Mouse (Mus musculus) embryonic facial prominence, embryonic 14.5 days (tissue): Measurements from ENCODE around the gene Skor1. TPM values are rescaled to one million over a fixed set of nuclear protein-coding genes. Genes with fewer than 3 reads are reported as not detected.

Experiments used
- ATAC-seq: fragments of 200-750 bp; cut with Nextera tagmentation; 2 replicates; pipeline ENCODE4 v1.8.0; 2017; ENCODE audit warnings: low read depth, moderate number of reproducible peaks, moderate TSS enrichment
- DNase-seq: peaks from one replicate; pipeline ENCODE4 v3.0.0-alpha.2; 2015; ENCODE audit warnings: low spot score
- H3K27ac ChIP-seq: fragments of 300-500 bp; sonication (generic); replicated peaks from 2 replicates; pipeline ENCODE4 v1.5.1; 2014; ENCODE audit warnings: low read depth, mild to moderate bottlenecking, low read length, moderate library complexity
- H3K27me3 ChIP-seq: fragments of 300-500 bp; sonication (generic); replicated peaks from 2 replicates; pipeline ENCODE4 v1.6.1; 2014; ENCODE audit warnings: low read length; ENCODE audit not compliant: control insufficient read depth, insufficient read depth
- H3K36me3 ChIP-seq: fragments of 300-500 bp; sonication (generic); 2 replicates; pipeline ENCODE4 v1.6.1; 2014; ENCODE audit warnings: low read length, mixed read lengths; ENCODE audit not compliant: control insufficient read depth, insufficient read depth
- H3K4me1 ChIP-seq: fragments of 300-500 bp; sonication (generic); 2 replicates; pipeline ENCODE4 v1.6.1; 2014; ENCODE audit warnings: antibody characterized with exemption, low read length; ENCODE audit not compliant: control insufficient read depth, insufficient read depth
- H3K4me2 ChIP-seq: fragments of 300-500 bp; sonication (generic); 2 replicates; pipeline ENCODE4 v1.6.1; 2014; ENCODE audit warnings: low read depth, mild to moderate bottlenecking, low read length, moderate library complexity, mixed read lengths
- H3K4me3 ChIP-seq: fragments of 300-500 bp; sonication (generic); 2 replicates; pipeline ENCODE4 v1.5.1; 2014; ENCODE audit warnings: low read depth, mild to moderate bottlenecking, low read length
- H3K9ac ChIP-seq: fragments of 300-500 bp; sonication (generic); 2 replicates; pipeline ENCODE4 v1.6.1; 2014; ENCODE audit warnings: low read depth, mild to moderate bottlenecking, low read length, moderate library complexity, mixed read lengths
- H3K9me3 ChIP-seq: fragments of 300-500 bp; sonication (generic); 2 replicates; pipeline ENCODE4 v1.6.1; 2016; ENCODE audit warnings: low read length; ENCODE audit not compliant: control insufficient read depth
- WGBS: fragments of 180-500 bp; shearing (Covaris S2); extraction: QIAGEN DNeasy Blood & Tissue Kit; methylation state at CpG from one replicate; pipeline ENCODE4 v1.1.7; 2014; 5-methylcytosine and 5-hydroxymethylcytosine counted together
- polyA plus RNA-seq: library from polyadenylated mRNA; unstranded; fragments of >200 nt; fragmentation: Nextera tagmentation; extraction: Ambion mirVana; gene quantifications from 2 replicates; pipeline ENCODE4 v1.2.1, GENCODE M21; 2014

Skor1 gene
- polyA plus RNA-seq, 1 experiment from 2014 or later = 0.04 TPM

DNA sequence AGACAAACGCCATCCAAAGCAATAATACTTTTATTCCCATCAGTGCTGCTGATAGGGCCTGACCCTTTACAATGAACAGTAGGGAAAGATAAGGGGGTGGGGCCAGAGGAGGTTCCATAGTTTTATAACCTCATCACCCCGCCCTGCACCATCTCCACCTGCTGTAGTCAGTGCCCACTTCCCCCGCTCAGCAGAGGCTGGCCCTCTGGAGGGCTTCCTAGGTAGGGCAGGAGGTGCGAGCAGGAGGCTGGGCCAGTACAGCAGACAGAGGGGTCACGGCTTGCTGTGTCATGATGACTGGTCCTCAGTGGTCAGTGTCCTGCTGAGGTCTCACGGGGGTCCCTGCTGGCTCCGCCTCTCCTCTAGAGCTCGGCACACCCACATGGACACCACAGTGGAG lies 15.0 kb upstream of the Skor1 start:
- DNase-seq (no peak), ATAC-seq (no peak)
- no peak overlapping the region for H3K4me3 ChIP-seq
- 71% methylated on average over 8 of the region's 8 CpGs for WGBS
- no peaks in the 10 kb centered on the region for H3K9me3 ChIP-seq
- no peaks in the 10 kb centered on the region for H3K27me3 ChIP-seq
- no peaks in the 10 kb centered on the region for H3K4me1 ChIP-seq
- no peak overlapping the region for H3K4me2 ChIP-seq
- peaks cover 13% of the 10 kb centered on the region; the same call in 1 of the 2 replicates for H3K36me3 ChIP-seq
- no peak overlapping the region for H3K27ac ChIP-seq
- no peak overlapping the region for H3K9ac ChIP-seq

DNA sequence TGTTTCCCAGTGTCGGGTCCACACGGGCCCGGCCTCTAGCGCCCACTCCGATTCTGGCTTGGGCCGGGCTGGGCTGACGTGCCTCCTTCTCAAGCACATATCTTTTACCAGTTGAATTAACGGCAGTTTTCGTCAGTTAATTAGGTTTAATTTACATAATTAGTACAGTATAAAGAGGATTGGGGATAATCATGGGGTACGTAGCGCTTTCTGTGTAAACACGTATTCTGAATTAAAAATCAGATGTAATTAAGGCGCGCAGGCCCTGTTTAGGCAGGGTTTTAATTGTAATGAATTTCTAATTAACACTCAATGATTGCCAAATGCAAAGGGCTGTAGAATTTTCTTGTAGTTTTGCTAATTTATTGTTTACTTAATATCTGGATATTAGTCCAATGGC lies 3.2 kb upstream of the Skor1 start:
- H3K4me1 ChIP-seq = peaks cover 9% of the 10 kb centered on the region; the same call in 1 of the 2 replicates
- H3K4me3 ChIP-seq = no peak overlapping the region
- 20% methylated on average over 14 of the region's 14 CpGs for WGBS

DNA sequence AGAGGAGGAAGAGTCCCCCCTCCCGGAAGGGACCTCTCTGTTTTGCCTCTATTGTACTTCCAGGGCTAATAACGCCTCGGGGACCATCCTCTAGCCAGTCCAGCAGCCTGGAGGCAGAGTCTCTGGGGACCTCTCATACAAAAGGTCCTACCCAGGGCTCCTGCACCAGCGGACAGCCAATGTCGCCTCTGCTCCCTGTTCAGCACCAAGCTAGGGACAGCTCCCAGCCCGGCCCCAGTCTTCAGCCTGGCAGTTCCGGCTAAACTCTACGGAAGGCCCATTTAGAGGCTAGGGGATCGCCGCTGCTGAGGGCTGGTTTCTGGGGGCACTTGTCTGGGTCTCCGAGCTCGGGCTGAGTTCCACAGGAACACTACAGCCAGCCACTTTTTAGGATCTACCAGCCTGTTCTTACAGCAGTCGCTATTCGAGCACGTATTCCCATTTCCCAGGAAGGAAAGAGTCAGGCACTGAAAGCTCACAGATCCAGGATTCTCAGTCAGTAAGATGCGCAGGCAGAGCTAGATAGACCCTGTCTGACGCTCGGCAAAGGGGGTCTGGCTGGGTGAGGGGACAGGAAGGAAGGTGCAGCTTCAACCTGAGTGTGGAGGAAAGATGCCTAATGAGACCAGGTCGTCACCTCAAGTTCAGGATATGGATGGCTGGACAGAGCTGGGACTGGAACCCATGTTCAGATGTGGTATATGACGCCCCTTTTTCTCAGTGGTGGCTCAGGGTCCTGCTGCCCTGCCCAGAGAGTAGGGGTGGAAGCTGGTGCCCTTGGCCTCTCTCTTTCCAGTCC lies 2.5 kb upstream of the Skor1 start:
- Histone ChIP-seq H3K9ac (no peak overlapping the region), H3K4me2 (no peak overlapping the region), H3K27me3 (peaks cover 80% of the 10 kb centered on the region), H3K36me3 (no peaks in the 10 kb centered on the region), H3K4me1 (peaks cover 12% of the 10 kb centered on the region; the same call in 1 of the 2 replicates), H3K27ac (no peak overlapping the region), H3K4me3 (no peak overlapping the region), H3K9me3 (0 out of 2 replicates have a peak, but pooled peaks cover 6% of the 10 kb centered on the region)
- peak; percentile 56; the same call in 1 of the 2 replicates for ATAC-seq
- peak; percentile 83 for DNase-seq
- WGBS = under 1% methylated on average over 20 of the region's 20 CpGs

More for the DNA sequence above, 3.2 kb upstream of the Skor1 start:
- no peak overlapping the region for H3K27ac ChIP-seq
- ATAC-seq = no peak
- DNase-seq = no peak
- 0 out of 2 replicates have a peak, but pooled peaks cover 6% of the 10 kb centered on the region for H3K9me3 ChIP-seq
- H3K9ac ChIP-seq = no peak overlapping the region
- H3K4me2 ChIP-seq = no peak overlapping the region
- H3K27me3 ChIP-seq = peaks cover 73% of the 10 kb centered on the region
- H3K36me3 ChIP-seq = no peaks in the 10 kb centered on the region

DNA sequence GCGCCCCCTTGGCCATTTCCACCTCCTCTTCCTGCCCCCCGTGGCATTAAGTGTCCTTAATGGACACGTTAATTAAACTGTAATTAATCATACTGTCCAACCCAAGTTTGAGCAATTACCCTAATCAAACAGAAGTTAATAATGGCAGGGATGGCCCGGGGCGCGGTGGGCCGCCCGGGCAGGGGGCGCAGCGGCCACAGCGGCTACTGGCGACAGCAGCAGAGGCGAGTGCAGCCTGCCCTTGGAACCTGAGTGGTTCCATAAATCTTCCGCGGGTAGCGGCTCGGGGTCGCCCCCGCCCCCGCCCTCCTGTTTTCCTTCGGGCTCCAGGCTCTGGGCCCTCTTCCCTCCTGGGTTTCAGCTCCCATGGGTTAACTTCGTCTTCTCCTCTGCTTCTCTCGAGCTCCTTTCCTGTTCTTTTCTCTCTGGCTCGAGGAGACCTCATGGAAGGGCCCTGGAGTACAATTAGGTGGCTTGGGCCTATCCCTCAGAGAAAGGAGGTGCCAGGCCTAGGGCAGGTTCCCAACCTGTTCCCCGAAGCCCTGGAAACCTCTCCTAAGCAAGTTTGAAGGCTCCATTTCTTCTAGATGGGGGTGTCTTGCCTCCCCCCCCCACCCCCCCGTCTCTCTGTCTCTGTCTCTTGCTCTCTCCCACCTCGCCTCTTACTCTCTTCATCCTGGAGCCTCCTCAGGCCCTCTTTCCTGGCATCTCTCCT lies 1.5 kb upstream of the Skor1 start:
- 2% methylated on average over 24 of the region's 27 CpGs for WGBS
- peaks cover 12% of the 10 kb centered on the region; the same call in 1 of the 2 replicates for H3K4me1 ChIP-seq
- DNase-seq = no peak
- H3K36me3 ChIP-seq = no peaks in the 10 kb centered on the region
- H3K27ac ChIP-seq = no peak overlapping the region
- no peak for ATAC-seq
- peaks cover 90% of the 10 kb centered on the region for H3K27me3 ChIP-seq
- H3K4me2 ChIP-seq = no peak overlapping the region
- H3K9me3 ChIP-seq = 0 out of 2 replicates have a peak, but pooled peaks cover 6% of the 10 kb centered on the region
- H3K9ac ChIP-seq = no peak overlapping the region
- H3K4me3 ChIP-seq = no peak overlapping the region

DNA sequence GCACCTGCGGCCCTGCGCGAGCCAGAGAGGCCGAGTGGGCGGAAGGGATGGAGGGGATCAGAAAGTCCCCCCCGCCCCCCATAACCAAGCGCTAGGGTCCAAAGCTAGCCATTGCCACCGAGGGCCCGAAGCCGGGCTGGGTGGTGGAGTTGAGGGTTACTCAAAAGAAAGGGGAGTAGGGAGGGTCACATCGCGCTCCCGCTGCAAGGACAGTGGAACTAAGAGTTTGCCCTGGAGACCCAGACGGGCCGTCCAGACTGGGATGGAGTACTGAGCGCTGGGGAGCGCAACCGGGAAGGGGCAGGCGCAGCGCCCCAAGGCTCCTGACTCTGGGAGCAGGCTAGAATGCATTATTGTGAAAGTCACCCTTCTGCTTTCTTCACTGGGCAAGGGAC lies 608 bp upstream of the Skor1 start:
- no peak for DNase-seq
- no peak overlapping the region for H3K9ac ChIP-seq
- WGBS = 0% methylated on average over 13 of the region's 20 CpGs

DNA sequence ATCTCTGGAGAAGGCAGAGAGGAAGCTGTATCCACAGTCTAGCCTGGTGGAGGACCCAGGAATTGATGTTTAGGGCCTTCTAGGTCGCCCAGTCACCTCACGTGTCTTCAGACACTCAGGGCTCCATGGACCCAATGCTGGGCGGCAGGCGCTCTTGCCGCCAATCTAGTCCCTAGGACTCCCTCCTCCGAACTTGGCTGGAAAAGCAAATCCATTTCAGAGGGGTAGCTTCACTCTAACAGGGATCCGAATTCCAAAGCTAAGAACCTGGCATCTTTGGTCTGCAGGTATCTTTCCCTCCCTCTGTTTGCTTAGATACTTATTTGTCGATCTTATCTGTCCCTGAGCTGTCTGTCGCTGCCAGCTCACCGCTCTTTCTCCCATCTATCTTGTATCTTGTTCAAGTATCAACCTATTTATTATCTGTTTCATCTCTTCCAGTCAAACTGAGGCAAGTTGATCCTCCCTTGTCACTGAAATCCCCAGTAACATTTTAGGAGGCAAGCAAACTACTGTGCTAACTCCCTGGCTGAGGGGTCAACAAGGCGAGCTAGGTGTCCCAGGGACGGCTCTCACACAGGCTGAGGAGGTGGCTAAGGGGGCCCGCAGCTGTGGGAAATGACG lies 863 bp downstream of the Skor1 start:
- Histone ChIP-seq H3K9ac (no peak overlapping the region), H3K4me2 (no peak overlapping the region), H3K4me3 (0 out of 2 replicates have a peak overlapping the region, but pooled peaks have one; percentile 50), H3K4me1 (peaks cover 12% of the 10 kb centered on the region; the same call in 1 of the 2 replicates), H3K27me3 (peaks cover 100% of the 10 kb centered on the region), H3K9me3 (no peaks in the 10 kb centered on the region), H3K27ac (no peak overlapping the region), H3K36me3 (no peaks in the 10 kb centered on the region)
- DNase-seq = no peak
- ATAC-seq = no peak
- WGBS = 2% methylated on average over 14 of the region's 14 CpGs

More for the DNA sequence above, 608 bp upstream of the Skor1 start:
- H3K4me1 ChIP-seq = peaks cover 12% of the 10 kb centered on the region; the same call in 1 of the 2 replicates
- H3K27me3 ChIP-seq = peaks cover 97% of the 10 kb centered on the region
- H3K4me2 ChIP-seq = peak overlapping the region; percentile 81
- no peak for ATAC-seq
- no peak overlapping the region for H3K27ac ChIP-seq
- H3K4me3 ChIP-seq = peak overlapping the region; percentile 50
- H3K9me3 ChIP-seq = 0 out of 2 replicates have a peak, but pooled peaks cover 6% of the 10 kb centered on the region
- H3K36me3 ChIP-seq = no peaks in the 10 kb centered on the region

DNA sequence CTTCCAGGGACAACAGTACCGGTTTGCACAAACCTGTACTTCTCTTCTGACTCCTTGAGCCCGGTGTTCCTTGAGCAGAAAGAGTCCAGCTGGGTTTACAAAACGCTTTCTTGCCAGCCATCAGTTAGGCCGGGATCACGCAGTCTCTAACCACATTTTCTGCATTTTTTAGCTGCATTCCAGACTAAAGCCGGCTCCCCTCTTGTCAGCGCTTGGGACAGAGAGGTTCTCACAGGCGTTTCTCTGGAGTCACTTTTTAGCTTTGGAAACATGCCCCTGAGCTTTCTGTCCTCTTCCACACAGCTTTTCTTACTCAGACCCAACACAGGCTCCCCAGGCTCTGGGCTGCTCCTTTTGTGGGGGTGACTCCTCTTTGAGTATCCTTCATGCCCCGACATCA lies 1.5 kb downstream of the Skor1 start:
- H3K4me2 ChIP-seq = peak overlapping the region; percentile 39; the same call in 1 of the 2 replicates
- H3K27ac ChIP-seq = no peak overlapping the region
- H3K9ac ChIP-seq = no peak overlapping the region
- H3K9me3 ChIP-seq = no peaks in the 10 kb centered on the region
- H3K4me1 ChIP-seq = peaks cover 12% of the 10 kb centered on the region; the same call in 1 of the 2 replicates
- H3K4me3 ChIP-seq = peak overlapping the region; percentile 24
- 0% methylated on average over 9 of the region's 9 CpGs for WGBS
- H3K36me3 ChIP-seq = no peaks in the 10 kb centered on the region
- peaks cover 100% of the 10 kb centered on the region for H3K27me3 ChIP-seq
- ATAC-seq (no peak), DNase-seq (no peak)

DNA sequence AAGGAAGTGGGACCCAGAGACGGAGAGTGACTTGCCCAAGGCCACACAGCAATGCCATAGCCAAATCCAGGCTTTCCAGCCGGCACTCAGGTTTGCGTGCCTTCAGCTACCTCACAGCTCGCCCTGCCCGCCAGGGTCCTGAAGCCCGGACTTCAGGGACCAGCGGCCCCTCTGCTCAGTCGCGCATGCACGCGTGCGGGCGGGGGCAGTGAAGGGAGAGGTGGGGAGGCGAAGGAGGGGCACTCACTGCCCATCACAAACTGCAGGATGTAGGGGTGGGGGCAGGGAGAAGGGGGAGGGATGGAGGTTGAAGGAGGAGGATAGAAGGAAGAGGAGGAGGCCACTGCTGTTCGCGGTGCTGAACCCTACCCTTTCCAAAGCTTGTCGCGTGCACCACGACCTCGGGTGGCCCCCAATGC lies 1.9 kb downstream of the Skor1 start:
- Histone ChIP-seq H3K4me1 (peaks cover 15% of the 10 kb centered on the region), H3K4me3 (peak overlapping the region; percentile 24), H3K27me3 (peaks cover 100% of the 10 kb centered on the region), H3K27ac (no peak overlapping the region), H3K9me3 (no peaks in the 10 kb centered on the region), H3K4me2 (peak overlapping the region; percentile 39), H3K9ac (no peak overlapping the region), H3K36me3 (no peaks in the 10 kb centered on the region)
- no peak for ATAC-seq
- no peak for DNase-seq
- 0% methylated on average over 20 of the region's 20 CpGs for WGBS
